Mouse (Mus musculus) heart, embryonic 10.5 days (tissue): ENCODE data around the gene C1ra. TPM values are rescaled to one million over a fixed set of nuclear protein-coding genes. Genes with fewer than 3 reads are reported as not detected.
A peak's percentile ranks its signal among the peaks of the same experiment; 100 is the strongest.
"Not testable (repeated sequence)": the region's sequence is repeated elsewhere in the genome, so short reads cannot be mapped to it uniquely, and the experiment has no call there.

Source experiments
- DNase-seq: peaks from one replicate; pipeline ENCODE4 v3.0.0-alpha.2; 2017; ENCODE audit warnings: low spot score
- H3K27ac ChIP-seq: fragments of 300-500 bp; sonication (generic); 2 replicates; pipeline ENCODE4 v1.5.1; 2016; ENCODE audit warnings: mild to moderate bottlenecking
- H3K27me3 ChIP-seq: fragments of 300-500 bp; sonication (generic); 2 replicates; pipeline ENCODE4 v1.6.1; 2016; ENCODE audit warnings: mild to moderate bottlenecking; ENCODE audit not compliant: poor library complexity, insufficient read depth, severe bottlenecking
- H3K36me3 ChIP-seq: fragments of 300-500 bp; sonication (generic); 2 replicates; pipeline ENCODE4 v1.6.1; 2016; ENCODE audit warnings: mild to moderate bottlenecking, moderate library complexity
- H3K4me1 ChIP-seq: fragments of 300-500 bp; sonication (generic); 2 replicates; pipeline ENCODE4 v1.6.1; 2016; ENCODE audit warnings: mild to moderate bottlenecking
- H3K4me3 ChIP-seq: fragments of 300-500 bp; sonication (generic); 2 replicates; pipeline ENCODE4 v1.5.1; 2016; ENCODE audit warnings: mild to moderate bottlenecking, moderate library complexity
- H3K9me3 ChIP-seq: fragments of 300-500 bp; sonication (generic); 2 replicates; pipeline ENCODE4 v1.6.1; 2016; ENCODE audit warnings: mild to moderate bottlenecking, moderate library complexity
- WGBS: fragments of 180-500 bp; shearing (Covaris S2); methylation state at CpG from one replicate; pipeline ENCODE4 v1.1.7; 2016; 5-methylcytosine and 5-hydroxymethylcytosine counted together
- polyA plus RNA-seq: library from polyadenylated mRNA; unstranded; fragments of >200 nt; fragmentation: Nextera tagmentation; extraction: Ambion mirVana; gene quantifications from 2 replicates; pipeline ENCODE4 v1.2.1, GENCODE M21; 2016

The C1ra gene
- polyA plus RNA-seq, 1 experiment from 2014 or later = 0.31 TPM

- Histone ChIP-seq H3K4me3 (no peak overlapping the region), H3K36me3 (no peaks in the 10 kb centered on the region), H3K4me1 (no peaks in the 10 kb centered on the region), H3K27ac (no peak overlapping the region), H3K9me3 (no peaks in the 10 kb centered on the region), H3K27me3 (no peaks in the 10 kb centered on the region)
- WGBS = 71% methylated on average over 3 of the region's 3 CpGs
- DNase-seq = no peak
These were observed 15.7 kb downstream of the C1ra start for GRCm38 (mm10) chr6:124527881-124528280.

- Histone ChIP-seq H3K4me1 (no peaks in the 10 kb centered on the region), H3K27ac (no peak overlapping the region), H3K27me3 (no peaks in the 10 kb centered on the region), H3K36me3 (no peaks in the 10 kb centered on the region), H3K9me3 (no peaks in the 10 kb centered on the region), H3K4me3 (no peak overlapping the region)
- no peak for DNase-seq
- WGBS = 72% methylated on average over 8 of the region's 8 CpGs
These were observed 18.9 kb downstream of the C1ra start for GRCm38 (mm10) chr6:124531077-124531476.

GRCm38 (mm10) chr6:124536125-124536829 is 24.1 kb downstream of the C1ra start:
- not testable (repeated sequence) for H3K27me3 ChIP-seq, H3K4me1 ChIP-seq, H3K9me3 ChIP-seq, H3K4me3 ChIP-seq, DNase-seq, H3K36me3 ChIP-seq, H3K27ac ChIP-seq
- 67% methylated on average over 8 of the region's 8 CpGs for WGBS

DNA sequence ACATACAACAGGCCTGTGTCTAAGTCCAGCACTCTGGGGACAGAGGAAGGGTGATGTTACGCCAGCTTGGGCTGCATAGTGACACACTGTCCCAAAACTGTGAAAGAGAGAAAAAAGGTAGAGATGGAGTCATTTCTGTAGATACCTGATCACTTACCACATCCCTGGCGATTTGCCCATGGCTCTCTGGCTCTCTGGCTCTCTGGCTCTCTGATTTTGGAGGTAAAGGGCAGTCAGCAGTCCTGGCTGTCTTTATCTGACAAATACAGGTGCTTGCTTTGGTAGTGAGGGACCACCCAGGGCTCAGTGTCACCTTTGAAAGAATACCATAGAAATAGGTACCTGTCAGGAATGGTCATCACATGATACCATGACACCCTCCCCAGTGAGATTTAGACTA is 29.0 kb downstream of the C1ra start:
- not testable (repeated sequence) for H3K4me3 ChIP-seq, H3K9me3 ChIP-seq, H3K4me1 ChIP-seq, H3K27me3 ChIP-seq, H3K36me3 ChIP-seq, DNase-seq, H3K27ac ChIP-seq
- 74% methylated on average over 2 of the region's 2 CpGs for WGBS

GRCm38 (mm10) chr6:124542284-124542683 is 30.1 kb downstream of the C1ra start, which contains the start of gene C1s1:
Gene C1s1 (minus strand): TSS chr6:124542359.
- WGBS = 0% methylated on average over 1 of the region's 1 CpGs
- not testable (repeated sequence) for H3K27ac ChIP-seq, H3K36me3 ChIP-seq, H3K9me3 ChIP-seq, DNase-seq, H3K4me3 ChIP-seq, H3K4me1 ChIP-seq, H3K27me3 ChIP-seq

DNA sequence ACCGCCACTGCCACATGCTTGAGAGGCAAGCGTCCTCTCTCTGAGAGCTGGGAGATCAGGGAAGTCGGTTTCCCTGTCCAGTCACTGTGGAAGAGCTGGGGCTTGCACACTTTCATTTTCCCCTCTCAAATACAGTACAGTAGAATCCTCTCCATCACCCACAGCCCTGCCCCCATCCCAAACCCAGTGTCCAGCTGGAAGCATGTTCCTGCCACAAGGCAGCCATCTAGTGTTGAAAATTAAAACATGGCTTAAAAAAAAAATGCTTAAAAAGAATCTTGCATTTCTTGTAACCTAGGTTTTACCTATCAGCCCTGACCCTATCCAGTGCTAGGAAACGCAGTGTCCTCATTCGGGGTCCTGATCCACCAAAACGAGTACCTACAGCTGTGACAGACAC is 32.3 kb downstream of the C1ra start:
- Histone ChIP-seq H3K4me1 (no peaks in the 10 kb centered on the region), H3K27ac (no peak overlapping the region), H3K4me3 (no peak overlapping the region), H3K36me3 (no peaks in the 10 kb centered on the region), H3K9me3 (no peaks in the 10 kb centered on the region), H3K27me3 (no peaks in the 10 kb centered on the region)
- DNase-seq = peak; percentile 71
- 81% methylated on average over 5 of the region's 6 CpGs for WGBS

DNA sequence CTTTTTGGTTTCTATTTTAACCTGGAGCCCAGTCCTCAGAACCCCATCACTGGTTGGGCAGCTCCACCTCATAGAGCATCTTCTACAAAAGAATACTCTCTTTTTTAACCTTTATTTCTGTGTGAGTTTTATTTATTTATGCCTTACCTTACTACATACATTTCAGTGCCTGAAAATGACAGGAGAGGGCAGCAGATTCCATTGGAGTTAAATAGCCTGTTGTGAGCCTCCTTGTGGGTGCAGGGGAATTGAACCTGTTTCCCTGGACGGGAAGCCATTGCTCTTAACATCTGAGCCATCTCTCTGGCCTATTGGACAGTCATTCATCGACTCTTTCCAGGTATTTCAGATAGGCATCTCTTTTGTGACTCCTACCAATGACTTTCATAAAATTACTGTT is 33.2 kb downstream of the C1ra start:
- H3K27me3 ChIP-seq = no peaks in the 10 kb centered on the region
- 0 out of 2 replicates have a peak, but pooled peaks cover 3% of the 10 kb centered on the region for H3K9me3 ChIP-seq
- H3K4me3 ChIP-seq = no peak overlapping the region
- DNase-seq = peak; percentile 36
- WGBS = 72% methylated on average over 2 of the region's 2 CpGs
- H3K27ac ChIP-seq = no peak overlapping the region
- no peaks in the 10 kb centered on the region for H3K36me3 ChIP-seq
- no peaks in the 10 kb centered on the region for H3K4me1 ChIP-seq

GRCm38 (mm10) chr6:124547979-124548378 is 35.8 kb downstream of the C1ra start:
- not testable (repeated sequence) for H3K27ac ChIP-seq, H3K9me3 ChIP-seq, H3K4me1 ChIP-seq, H3K36me3 ChIP-seq, H3K27me3 ChIP-seq, H3K4me3 ChIP-seq, DNase-seq
- 84% methylated on average over 2 of the region's 3 CpGs for WGBS

DNA sequence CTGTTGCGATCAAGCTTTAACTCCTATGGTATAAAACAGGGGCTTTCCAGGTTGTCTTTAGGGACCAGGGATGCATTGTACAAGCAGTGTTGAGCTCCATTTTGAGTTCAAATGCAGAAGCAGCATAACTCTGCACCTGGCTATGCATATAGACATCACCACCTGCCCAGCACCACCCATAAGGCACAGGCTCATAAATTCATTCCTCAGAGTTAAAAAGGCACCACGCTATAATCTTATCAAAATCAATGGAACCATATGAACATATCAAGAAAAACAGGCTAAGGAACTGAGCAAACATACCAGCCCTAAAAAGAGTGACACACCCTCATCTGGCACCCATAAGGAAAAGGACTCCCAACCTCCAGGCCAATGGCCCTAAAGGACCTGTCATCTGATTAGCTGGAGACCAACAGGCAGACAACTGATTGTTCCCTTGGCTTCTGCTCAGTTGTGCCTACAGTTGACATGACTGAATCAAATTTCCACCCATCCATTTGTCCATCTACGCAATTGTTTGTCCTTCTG is 36.9 kb downstream of the C1ra start:
- peaks cover 8% of the 10 kb centered on the region for H3K9me3 ChIP-seq
- no peaks in the 10 kb centered on the region for H3K27me3 ChIP-seq
- WGBS = 84% methylated on average over 3 of the region's 3 CpGs
- DNase-seq = no peak
- no peaks in the 10 kb centered on the region for H3K36me3 ChIP-seq
- no peaks in the 10 kb centered on the region for H3K4me1 ChIP-seq
- no peak overlapping the region for H3K27ac ChIP-seq
- no peak overlapping the region for H3K4me3 ChIP-seq

- Histone ChIP-seq H3K4me3 (no peak overlapping the region), H3K27ac (no peak overlapping the region), H3K27me3 (no peaks in the 10 kb centered on the region), H3K36me3 (no peaks in the 10 kb centered on the region), H3K4me1 (no peaks in the 10 kb centered on the region), H3K9me3 (peaks cover 8% of the 10 kb centered on the region)
- 60% methylated on average over 22 of the region's 22 CpGs for WGBS
- DNase-seq = no peak
These were observed 40.6 kb downstream of the C1ra start for GRCm38 (mm10) chr6:124552766-124553165.

DNA sequence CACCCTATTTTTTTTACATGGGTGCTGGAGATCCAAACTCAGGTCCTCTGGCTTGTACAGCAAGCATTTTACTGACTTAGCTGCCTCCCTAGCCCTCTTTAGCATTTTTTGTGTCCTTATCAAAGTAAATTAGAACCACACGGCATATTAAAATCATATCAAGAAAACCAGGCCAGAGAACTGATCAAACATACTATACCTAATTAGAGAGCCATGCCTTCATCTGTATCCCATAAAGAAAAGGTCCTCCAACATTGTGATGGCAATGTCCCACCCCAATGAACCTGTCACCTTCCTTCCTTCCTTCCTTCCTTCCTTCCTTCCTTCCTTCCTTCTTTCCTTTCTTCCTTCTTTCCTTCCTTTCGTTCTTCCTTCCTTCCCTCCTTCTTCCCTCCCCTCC is 43.8 kb downstream of the C1ra start:
- DNase-seq, H3K4me1 ChIP-seq, H3K36me3 ChIP-seq, H3K27ac ChIP-seq, H3K4me3 ChIP-seq, H3K9me3 ChIP-seq, H3K27me3 ChIP-seq: not testable (repeated sequence)
- 69% methylated on average over 2 of the region's 2 CpGs for WGBS

GRCm38 (mm10) chr6:124561156-124561555 is 49.0 kb downstream of the C1ra start:
- H3K27me3 ChIP-seq, H3K4me1 ChIP-seq, H3K36me3 ChIP-seq, H3K4me3 ChIP-seq, H3K9me3 ChIP-seq, H3K27ac ChIP-seq: not testable (repeated sequence)
- WGBS = 79% methylated on average over 4 of the region's 4 CpGs
- peak; percentile 51 for DNase-seq

- H3K4me3 ChIP-seq, H3K27ac ChIP-seq, H3K4me1 ChIP-seq, H3K9me3 ChIP-seq, H3K27me3 ChIP-seq, H3K36me3 ChIP-seq: not testable (repeated sequence)
- WGBS = 87% methylated on average over 2 of the region's 2 CpGs
- DNase-seq = peak; percentile 31
These were observed 49.4 kb downstream of the C1ra start for GRCm38 (mm10) chr6:124561611-124562010.

- no peaks in the 10 kb centered on the region for H3K9me3 ChIP-seq
- H3K27ac ChIP-seq = no peak within 1 kb of the TSS
- no peak for DNase-seq
- H3K36me3 ChIP-seq = no peaks in the 10 kb centered on the region
- H3K4me3 ChIP-seq = no peak within 1 kb of the TSS; the same call in 1 of the 2 replicates
- H3K4me1 ChIP-seq = no peaks in the 10 kb centered on the region
- no peaks in the 10 kb centered on the region for H3K27me3 ChIP-seq
- WGBS = 2% methylated on average over 8 of the region's 8 CpGs
These were observed 57.8 kb downstream of the C1ra start, which contains the start of gene C1rb for GRCm38 (mm10) chr6:124570026-124570425. Gene C1rb (plus strand): TSS chr6:124570294.
